In genomic region chr7:66238157-66238556, GRCm38 (mm10) we compare ENCODE assay signal across 17 mouse cellular contexts.
"Had no signal": no experiment of that assay in that cellular context is flagged by ENCODE, and none has a peak within 500 bp of the region (broad histone marks: within the 10 kb centered on the region; RNA-seq: fewer than 3 reads in every experiment).

No protein-coding gene starts in this region.

- ATAC-seq: liver, embryonic 12.5 days; liver, postnatal 0 days; lung, postnatal 0 days; midbrain, embryonic 13.5 days; midbrain, embryonic 15.5 days; midbrain, embryonic 16.5 days had no signal

- DNase-seq: left cerebral cortex, postnatal 4 days; liver; liver, embryonic 13.5 days; liver, postnatal 0 days; lung, adult 18-20 months; lung, adult 2 months; lung, embryonic 14.5 days; lung, postnatal 10 days; lung, postnatal 14 days; lung, postnatal 36 days; lung, postnatal 4 days; midbrain, embryonic 14.5 days had no signal
